Mouse (Mus musculus) CH12.LX (cell line): ENCODE measurements around the gene Ccdc114. TPM values are rescaled to one million over a fixed set of nuclear protein-coding genes. Genes with fewer than 3 reads are reported as not detected.
A peak's percentile ranks its signal among the peaks of the same experiment; 100 is the strongest.

Source experiments
- DNase-seq: peaks from one replicate; pipeline ENCODE4 v3.0.0-alpha.2; 2013; ENCODE audit errors: extremely low read depth
- H3K27ac ChIP-seq: 2 replicates; pipeline ENCODE4 v1.5.1; 2012; ENCODE audit warnings: low read depth, mild to moderate bottlenecking, control low read depth, moderate library complexity; ENCODE audit not compliant: insufficient read depth
- H3K27me3 ChIP-seq: replicated peaks from 2 replicates; pipeline ENCODE3; 2012; ENCODE audit warnings: inconsistent platforms
- H3K36me3 ChIP-seq, 2 experiments: replicated peaks in 1 of 2; 2 replicates each; pipeline versions ENCODE3 to v1.6.1; 2012; ENCODE audit warnings: inconsistent platforms in 1 of 2, low read length in 1 of 2, mild to moderate bottlenecking in 1 of 2, mixed read lengths in 1 of 2, moderate library complexity in 1 of 2; ENCODE audit not compliant: control insufficient read depth in 1 of 2, insufficient read depth in 1 of 2
- H3K4me1 ChIP-seq, 2 experiments: 2 replicates each; pipeline ENCODE4 v1.6.1; 2012; ENCODE audit warnings: inconsistent platforms in 1 of 2, moderate library complexity in 1 of 2; ENCODE audit not compliant: insufficient read depth in 2 of 2, control insufficient read depth in 1 of 2
- H3K4me2 ChIP-seq: 2 replicates; pipeline ENCODE4 v1.6.1; 2012; ENCODE audit warnings: low read depth, mild to moderate bottlenecking, control low read depth; ENCODE audit not compliant: poor library complexity, insufficient read depth, severe bottlenecking
- H3K4me3 ChIP-seq, 3 experiments: fragments of 150-350 bp in 1 of 3; sonication (generic) in 1 of 3; replicated peaks in 1 of 3; 2 replicates each; pipeline versions ENCODE3 to v1.5.1; 2011 to 2012; ENCODE audit warnings: low read depth in 2 of 3, low read length in 2 of 3, mild to moderate bottlenecking in 2 of 3, moderate library complexity in 2 of 3, control low read depth in 1 of 3, improper control_type of control experiment in 1 of 3, inconsistent platforms in 1 of 3, mixed read lengths in 1 of 3; ENCODE audit not compliant: poor library complexity in 1 of 3
- H3K79me2 ChIP-seq: replicated peaks from 2 replicates; pipeline ENCODE4 v1.6.1; 2012; ENCODE audit warnings: mild to moderate bottlenecking, moderate library complexity; ENCODE audit not compliant: control insufficient read depth, poor library complexity, insufficient read depth, severe bottlenecking; ENCODE audit errors: extremely low read depth
- H3K9ac ChIP-seq: 2 replicates; pipeline ENCODE4 v1.6.1; 2012; ENCODE audit warnings: low read depth, mild to moderate bottlenecking, control low read depth, moderate library complexity; ENCODE audit not compliant: insufficient read depth
- H3K9me3 ChIP-seq: replicated peaks from 2 replicates; pipeline ENCODE3; 2012; ENCODE audit warnings: low read length, inconsistent platforms, mixed read lengths
- BHLHE40 ChIP-seq: IDR thresholded peaks from 2 replicates; pipeline ENCODE4 v1.6.1; 2011; ENCODE audit warnings: mild to moderate bottlenecking, low read depth, low read length, improper control_type of control experiment
- CHD1 ChIP-seq: IDR thresholded peaks from 2 replicates; pipeline ENCODE4 v1.6.1; 2012; ENCODE audit warnings: low read depth, low read length, improper control_type of control experiment, inconsistent platforms
- CHD2 ChIP-seq: IDR thresholded peaks from 2 replicates; pipeline ENCODE4 v1.6.1; 2011; ENCODE audit warnings: low read length, improper control_type of control experiment
- CTCF ChIP-seq, 2 experiments: IDR thresholded peaks in 1 of 2; conservative IDR thresholded peaks in 1 of 2; 2 replicates each; pipeline ENCODE4 v1.5.1; 2011 to 2012; ENCODE audit warnings: low read depth in 2 of 2, low read length in 2 of 2, improper control_type of control experiment in 1 of 2, inconsistent platforms in 1 of 2, mild to moderate bottlenecking in 1 of 2, moderate library complexity in 1 of 2
- E2F4 ChIP-seq: IDR thresholded peaks from 2 replicates; pipeline ENCODE4 v1.6.1; 2011; ENCODE audit warnings: low read depth, low read length, improper control_type of control experiment; ENCODE audit not compliant: insufficient replicate concordance
- GABPA ChIP-seq: IDR thresholded peaks from 2 replicates; pipeline ENCODE4 v1.6.1; 2012; ENCODE audit warnings: low read depth, low read length, improper control_type of control experiment, inconsistent platforms; ENCODE audit not compliant: insufficient replicate concordance
- HCFC1 ChIP-seq: IDR thresholded peaks from 2 replicates; pipeline ENCODE4 v1.6.1; 2012; ENCODE audit warnings: low read depth, mild to moderate bottlenecking, inconsistent platforms, low read length, improper control_type of control experiment
- KAT2A ChIP-seq: IDR thresholded peaks from 2 replicates; pipeline ENCODE4 v1.6.1; 2012; ENCODE audit warnings: low read length, improper control_type of control experiment, inconsistent platforms; ENCODE audit not compliant: insufficient replicate concordance
- MAZ ChIP-seq: IDR thresholded peaks from 2 replicates; pipeline ENCODE4 v1.6.1; 2012; ENCODE audit warnings: low read depth, mild to moderate bottlenecking, inconsistent platforms, low read length, improper control_type of control experiment, moderate library complexity
- MEF2A ChIP-seq: IDR thresholded peaks from 2 replicates; pipeline ENCODE4 v1.6.1; 2014; ENCODE audit warnings: low read depth, mild to moderate bottlenecking, inconsistent platforms, low read length, improper control_type of control experiment, borderline replicate concordance
- NELFE ChIP-seq: IDR thresholded peaks from 2 replicates; pipeline ENCODE4 v1.6.1; 2011; ENCODE audit warnings: low read depth, low read length, improper control_type of control experiment
- NRF1 ChIP-seq: IDR thresholded peaks from 2 replicates; pipeline ENCODE4 v1.6.1; 2014; ENCODE audit warnings: low read depth, mild to moderate bottlenecking, inconsistent platforms, low read length, improper control_type of control experiment, moderate library complexity
- POLR2A ChIP-seq: IDR thresholded peaks from 2 replicates; pipeline ENCODE4 v1.6.1; 2011; ENCODE audit warnings: low read depth, mild to moderate bottlenecking, improper control_type of control experiment, low read length
- RAD21 ChIP-seq: IDR thresholded peaks from 2 replicates; pipeline ENCODE4 v1.6.1; 2011; ENCODE audit warnings: low read depth, mild to moderate bottlenecking, low read length, improper control_type of control experiment, moderate library complexity
- RCOR1 ChIP-seq: conservative IDR thresholded peaks from 2 replicates; pipeline ENCODE4 v1.6.1; 2012; ENCODE audit warnings: low read depth, mild to moderate bottlenecking, inconsistent platforms, low read length, improper control_type of control experiment
- UBTF ChIP-seq: IDR thresholded peaks from 2 replicates; pipeline ENCODE4 v1.6.1; 2012; ENCODE audit warnings: low read depth, mild to moderate bottlenecking, inconsistent platforms, low read length, improper control_type of control experiment, moderate library complexity
- USF1 ChIP-seq: IDR thresholded peaks from 2 replicates; pipeline ENCODE4 v1.6.1; 2014; ENCODE audit warnings: low read depth, mild to moderate bottlenecking, inconsistent platforms, low read length, improper control_type of control experiment
- USF2 ChIP-seq: conservative IDR thresholded peaks from 2 replicates; pipeline ENCODE4 v1.6.1; 2011; ENCODE audit warnings: low read depth, low read length, improper control_type of control experiment
- ZKSCAN1 ChIP-seq: IDR thresholded peaks from 2 replicates; pipeline ENCODE4 v1.6.1; 2012; ENCODE audit warnings: low read depth, inconsistent platforms, low read length, improper control_type of control experiment, borderline replicate concordance
- ZNF384 ChIP-seq: IDR thresholded peaks from 2 replicates; pipeline ENCODE4 v1.6.1; 2012; ENCODE audit warnings: low read depth, low read length, improper control_type of control experiment, inconsistent platforms
- dilution Hi-C: fragments of 300-500 bp; cut with MboI; formaldehyde crosslinking; loops from 2 replicates; pipeline ENCODE4 v1.14.3; 2020; ENCODE audit warnings: low sequenced_read_pairs; ENCODE audit not compliant: extremely low pct_unique_long_range_greater_than_20kb, extremely low pct_ligation_motif_present
- in situ Hi-C: fragments of 300-500 bp; cut with MboI; formaldehyde crosslinking; loops from 3 replicates; pipeline ENCODE4 v1.14.3; 2019; ENCODE audit warnings: low sequenced_read_pairs, low pct_ligation_motif_present, low pct_unique_long_range_greater_than_20kb, mixed read lengths
- polyA plus RNA-seq: library from polyadenylated mRNA; unstranded; fragments of >175 nt; gene quantifications from 2 replicates; pipeline ENCODE4 v1.2.1, GENCODE M21; 2012; ENCODE audit warnings: low read depth; ENCODE audit not compliant: insufficient read length
- total RNA-seq, 2 experiments: library from RNA; depleted of rRNA; stranded (reverse); fragments of 300-350 nt in 1 of 2; fragments of >200 nt in 1 of 2; gene quantifications; 2 replicates each; pipeline ENCODE4 v1.2.3; 2012 to 2014

Gene Ccdc114
- total and polyA plus RNA-seq, 3 experiments, result 0.11 TPM; not detected in 2

DNA sequence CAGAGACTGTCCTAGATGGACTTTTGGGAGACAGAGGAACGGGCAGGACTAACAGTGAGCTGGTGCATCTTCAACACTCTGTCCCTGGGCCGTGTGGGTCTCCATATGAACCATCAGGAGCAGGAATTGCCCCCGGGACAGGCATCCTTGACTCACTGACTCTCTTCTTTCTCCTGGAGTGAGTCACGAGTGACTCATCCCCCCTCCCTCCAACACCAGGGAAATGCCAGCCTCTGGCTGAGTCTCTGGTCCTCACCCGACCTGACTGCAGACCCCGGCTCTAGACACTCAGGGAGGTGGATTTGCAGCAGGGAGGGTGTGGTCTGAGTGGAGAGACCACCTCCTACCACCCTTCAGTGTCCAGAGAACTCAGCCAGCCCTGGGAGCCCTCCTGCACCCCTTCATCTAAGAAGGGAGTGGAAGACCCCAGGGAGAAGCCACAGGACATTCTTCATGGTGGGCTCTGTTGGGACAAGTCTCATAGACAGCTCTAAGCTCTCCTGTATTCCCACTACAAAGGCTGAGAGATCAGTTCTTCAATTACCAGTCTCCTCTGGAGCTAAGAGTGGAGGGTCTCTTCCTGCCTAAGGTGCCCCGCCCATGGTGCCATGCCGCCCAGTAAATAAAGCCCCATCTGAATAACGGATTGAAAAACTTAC is 3.2 kb upstream of the Ccdc114 start:
- dilution Hi-C loops (no loop called here), in situ Hi-C loops (loop anchor here (10.0 kb wide), 1 partner anchor 186 kb away; no protein-coding TSS in a partner anchor)
- Histone ChIP-seq H3K4me1 (peaks cover 2 to 68% of the 10 kb centered on the region in 2 experiments; a peak in 3 of 4 replicates), H3K4me3 (peak overlapping the region; percentile 30 to 64 (median 59)), H3K27me3 (no peaks in the 10 kb centered on the region), H3K9ac (no peak overlapping the region), H3K27ac (no peak overlapping the region), H3K9me3 (peaks cover 15% of the 10 kb centered on the region), H3K4me2 (peak overlapping the region; percentile 4; the same call in 1 of the 2 replicates), H3K36me3 (peaks cover 0 to 30% of the 10 kb centered on the region in 2 experiments), H3K79me2 (no peaks in the 10 kb centered on the region)
- no peak for DNase-seq
- TF ChIP-seq NRF1 (no peak), USF1 (no peak)

DNA sequence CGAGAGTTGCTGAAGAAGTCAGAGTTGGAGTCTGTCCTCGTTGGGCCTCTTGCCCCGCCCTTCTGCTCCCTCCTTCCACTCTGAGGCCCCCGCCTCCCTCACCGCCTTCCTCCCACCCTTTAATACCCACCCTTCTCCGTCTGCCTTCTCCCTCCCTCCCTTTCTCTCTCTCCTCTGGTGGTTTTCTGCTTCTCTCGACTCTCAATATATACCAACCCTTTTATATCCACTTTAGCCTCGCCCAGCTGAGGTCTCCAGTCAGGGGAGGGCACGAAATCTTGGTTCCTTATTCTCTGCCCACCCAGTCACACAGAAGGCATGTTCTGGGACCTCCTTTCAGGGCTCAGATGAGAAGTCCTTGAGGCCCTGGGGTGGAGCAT is 2.6 kb upstream of the Ccdc114 start, which contains the start of gene Emp3:
TSS of gene Emp3 (minus strand) at position 163 of the 380 bp plus-strand sequence.
- dilution Hi-C loops, result no loop called here
- H3K4me1 ChIP-seq, result peaks cover 0 to 63% of the 10 kb centered on the region in 2 experiments; a peak in 3 of 4 replicates
- DNase-seq, result peak; percentile 77
- no peak within 1 kb of the TSS for H3K27ac ChIP-seq
- H3K36me3 ChIP-seq, result peaks cover 0 to 26% of the 10 kb centered on the region in 2 experiments
- H3K4me2 ChIP-seq, result peak within 1 kb of the TSS; percentile 4; the same call in 1 of the 2 replicates
- H3K27me3 ChIP-seq, result no peaks in the 10 kb centered on the region
- no peaks in the 10 kb centered on the region for H3K79me2 ChIP-seq
- TF ChIP-seq USF2 (no peak), HCFC1 (no peak), POLR2A (no peak), MAZ (no peak), CHD1 (no peak), NELFE (no peak), RAD21 (no peak), BHLHE40 (no peak), ZNF384 (no peak), RCOR1 (no peak), MEF2A (no peak), E2F4 (no peak), KAT2A (no peak), CTCF (conservative IDR thresholded peaks at IDR 0.05 in 1 of 2, IDR thresholded peaks at IDR 0.05 in 1 of 2; ENCODE audit: low read depth in 2 of 2, low read length in 2 of 2) (no peak), GABPA (no peak), UBTF (no peak), CHD2 (no peak), ZKSCAN1 (no peak)
- no peak within 1 kb of the TSS for H3K9ac ChIP-seq
- peaks cover 18% of the 10 kb centered on the region for H3K9me3 ChIP-seq
- H3K4me3 ChIP-seq, result peak within 1 kb of the TSS; percentile 30 to 64 (median 59)
- in situ Hi-C loops, result loop anchor here (10.0 kb wide), 1 partner anchor 186 kb away; no protein-coding TSS in a partner anchor
